Mouse (Mus musculus): ENCODE measurements around the gene Arhgap10. TPM values are rescaled to one million over a fixed set of nuclear protein-coding genes. Genes with fewer than 3 reads are reported as not detected.

The Arhgap10 gene
- polyA plus RNA-seq, 1 experiment from 2014 or later: 6.3 TPM

- Histone ChIP-seq H3K27ac (no peak overlapping the region), H3K27me3 (no peaks in the 10 kb centered on the region), H3K4me3 (no peak overlapping the region), H3K36me3 (no peaks in the 10 kb centered on the region), H3K4me2 (no peak overlapping the region), H3K9ac (no peak overlapping the region), H3K9me3 (no peaks in the 10 kb centered on the region), H3K4me1 (replicated peaks) (no peaks in the 10 kb centered on the region)
- no peak for ATAC-seq (ENCODE audit: low FRiP score)
- 54% methylated on average over 13 of the region's 13 CpGs for WGBS
These were observed 110.9 kb downstream of the Arhgap10 start for GRCm38 (mm10) chr8:77406846-77407245.

GRCm38 (mm10) chr8:77406444-77406843, 111.3 kb downstream of the Arhgap10 start:
- no peak overlapping the region for H3K9ac ChIP-seq
- H3K36me3 ChIP-seq: no peaks in the 10 kb centered on the region
- no peaks in the 10 kb centered on the region for H3K4me1 ChIP-seq (replicated peaks)
- no peaks in the 10 kb centered on the region for H3K9me3 ChIP-seq
- ATAC-seq (ENCODE audit: low FRiP score): 0 out of 2 replicates have a peak, but pooled peaks have one; percentile 7
- H3K4me3 ChIP-seq: no peak overlapping the region
- no peak overlapping the region for H3K27ac ChIP-seq
- WGBS: 17% methylated on average over 5 of the region's 5 CpGs
- H3K27me3 ChIP-seq: no peaks in the 10 kb centered on the region
- H3K4me2 ChIP-seq: no peak overlapping the region

- Histone ChIP-seq H3K4me3 (no peak overlapping the region), H3K4me2 (no peak overlapping the region), H3K9ac (no peak overlapping the region), H3K9me3 (no peaks in the 10 kb centered on the region), H3K36me3 (no peaks in the 10 kb centered on the region), H3K27ac (no peak overlapping the region), H3K27me3 (no peaks in the 10 kb centered on the region), H3K4me1 (replicated peaks) (no peaks in the 10 kb centered on the region)
- ATAC-seq (ENCODE audit: low FRiP score): no peak
- 65% methylated on average over 6 of the region's 6 CpGs for WGBS
These were observed 113.7 kb downstream of the Arhgap10 start for GRCm38 (mm10) chr8:77404017-77404416.

GRCm38 (mm10) chr8:77401934-77402333, 115.8 kb downstream of the Arhgap10 start:
- no peak overlapping the region for H3K9ac ChIP-seq
- peaks cover 9% of the 10 kb centered on the region for H3K36me3 ChIP-seq
- ATAC-seq (ENCODE audit: low FRiP score): no peak
- H3K27me3 ChIP-seq: no peaks in the 10 kb centered on the region
- no peaks in the 10 kb centered on the region for H3K4me1 ChIP-seq (replicated peaks)
- peaks cover 9% of the 10 kb centered on the region; the same call in 1 of the 2 replicates for H3K9me3 ChIP-seq
- WGBS: 95% methylated on average over 3 of the region's 3 CpGs
- no peak overlapping the region for H3K4me3 ChIP-seq
- H3K27ac ChIP-seq: no peak overlapping the region
- H3K4me2 ChIP-seq: no peak overlapping the region

- Histone ChIP-seq H3K27ac (no peak overlapping the region), H3K4me2 (no peak overlapping the region), H3K4me3 (no peak overlapping the region), H3K9ac (no peak overlapping the region), H3K36me3 (peaks cover 14% of the 10 kb centered on the region), H3K9me3 (peaks cover 11% of the 10 kb centered on the region; the same call in 1 of the 2 replicates), H3K27me3 (no peaks in the 10 kb centered on the region), H3K4me1 (replicated peaks) (no peaks in the 10 kb centered on the region)
- no peak for ATAC-seq (ENCODE audit: low FRiP score)
- 95% methylated on average over 5 of the region's 5 CpGs for WGBS
These were observed 116.6 kb downstream of the Arhgap10 start for GRCm38 (mm10) chr8:77401140-77401539.

GRCm38 (mm10) chr8:77384080-77384479, 133.7 kb downstream of the Arhgap10 start:
- no peaks in the 10 kb centered on the region for H3K9me3 ChIP-seq

GRCm38 (mm10) chr8:77383671-77384070, 134.1 kb downstream of the Arhgap10 start:
- no peaks in the 10 kb centered on the region for H3K36me3 ChIP-seq
- H3K4me2 ChIP-seq: no peak overlapping the region
- no peak overlapping the region for H3K9ac ChIP-seq
- H3K27me3 ChIP-seq: no peaks in the 10 kb centered on the region
- no peaks in the 10 kb centered on the region for H3K9me3 ChIP-seq
- 92% methylated on average over 8 of the region's 8 CpGs for WGBS
- no peak for ATAC-seq (ENCODE audit: low FRiP score)
- no peak overlapping the region for H3K4me3 ChIP-seq
- H3K27ac ChIP-seq: no peak overlapping the region
- no peaks in the 10 kb centered on the region for H3K4me1 ChIP-seq (replicated peaks)

More at GRCm38 (mm10) chr8:77384080-77384479, 133.7 kb downstream of the Arhgap10 start:
- H3K27ac ChIP-seq: no peak overlapping the region
- H3K9ac ChIP-seq: no peak overlapping the region
- H3K4me1 ChIP-seq (replicated peaks): no peaks in the 10 kb centered on the region
- no peak overlapping the region for H3K4me2 ChIP-seq
- no peaks in the 10 kb centered on the region for H3K36me3 ChIP-seq
- H3K27me3 ChIP-seq: no peaks in the 10 kb centered on the region
- no peak overlapping the region for H3K4me3 ChIP-seq
- 98% methylated on average over 6 of the region's 6 CpGs for WGBS
- ATAC-seq (ENCODE audit: low FRiP score): no peak

- 78% methylated on average over 6 of the region's 6 CpGs for WGBS
- Histone ChIP-seq H3K27ac (no peak overlapping the region), H3K9me3 (no peaks in the 10 kb centered on the region), H3K4me3 (no peak overlapping the region), H3K4me1 (replicated peaks) (peaks cover 10% of the 10 kb centered on the region), H3K36me3 (no peaks in the 10 kb centered on the region), H3K9ac (no peak overlapping the region), H3K27me3 (no peaks in the 10 kb centered on the region), H3K4me2 (no peak overlapping the region)
- ATAC-seq (ENCODE audit: low FRiP score): no peak
These were observed 136.9 kb downstream of the Arhgap10 start for GRCm38 (mm10) chr8:77380844-77381243.

- Histone ChIP-seq H3K9ac (no peak overlapping the region), H3K4me1 (replicated peaks) (peaks cover 17% of the 10 kb centered on the region), H3K36me3 (no peaks in the 10 kb centered on the region), H3K4me3 (no peak overlapping the region), H3K9me3 (no peaks in the 10 kb centered on the region), H3K27ac (no peak overlapping the region), H3K27me3 (no peaks in the 10 kb centered on the region), H3K4me2 (no peak overlapping the region)
- no peak for ATAC-seq (ENCODE audit: low FRiP score)
- WGBS: 63% methylated on average over 11 of the region's 11 CpGs
These were observed 138.5 kb downstream of the Arhgap10 start for GRCm38 (mm10) chr8:77379300-77379699.

GRCm38 (mm10) chr8:77376451-77376853, 141.3 kb downstream of the Arhgap10 start:
- ATAC-seq (ENCODE audit: low FRiP score): 0 out of 2 replicates have a peak, but pooled peaks have one; percentile 9
- Histone ChIP-seq H3K4me1 (replicated peaks) (peaks cover 17% of the 10 kb centered on the region), H3K4me2 (no peak overlapping the region), H3K27ac (no peak overlapping the region), H3K9ac (no peak overlapping the region), H3K36me3 (no peaks in the 10 kb centered on the region), H3K27me3 (no peaks in the 10 kb centered on the region), H3K4me3 (no peak overlapping the region), H3K9me3 (no peaks in the 10 kb centered on the region)
- WGBS: 42% methylated on average over 5 of the region's 5 CpGs

- Histone ChIP-seq H3K4me2 (no peak overlapping the region), H3K9me3 (no peaks in the 10 kb centered on the region), H3K27ac (no peak overlapping the region), H3K4me1 (replicated peaks) (peaks cover 17% of the 10 kb centered on the region), H3K27me3 (no peaks in the 10 kb centered on the region), H3K9ac (no peak overlapping the region), H3K4me3 (no peak overlapping the region), H3K36me3 (no peaks in the 10 kb centered on the region)
- 94% methylated on average over 2 of the region's 2 CpGs for WGBS
- ATAC-seq (ENCODE audit: low FRiP score): no peak
These were observed 141.8 kb downstream of the Arhgap10 start for GRCm38 (mm10) chr8:77375999-77376398.

GRCm38 (mm10) chr8:77371006-77371405, 146.7 kb downstream of the Arhgap10 start:
- H3K4me2 ChIP-seq: no peak overlapping the region
- no peak overlapping the region for H3K9ac ChIP-seq
- no peaks in the 10 kb centered on the region for H3K36me3 ChIP-seq
- no peak for ATAC-seq (ENCODE audit: low FRiP score)
- no peak overlapping the region for H3K27ac ChIP-seq
- H3K4me3 ChIP-seq: no peak overlapping the region
- no peaks in the 10 kb centered on the region for H3K9me3 ChIP-seq
- H3K4me1 ChIP-seq (replicated peaks): peaks cover 22% of the 10 kb centered on the region
- H3K27me3 ChIP-seq: no peaks in the 10 kb centered on the region
- 93% methylated on average over 6 of the region's 6 CpGs for WGBS

GRCm38 (mm10) chr8:77370308-77370707, 147.4 kb downstream of the Arhgap10 start:
- ATAC-seq (ENCODE audit: low FRiP score): peak; percentile 46; the same call in 1 of the 2 replicates
- no peak overlapping the region for H3K4me2 ChIP-seq
- no peaks in the 10 kb centered on the region for H3K9me3 ChIP-seq
- H3K4me1 ChIP-seq (replicated peaks): peaks cover 16% of the 10 kb centered on the region
- 18% methylated on average over 2 of the region's 2 CpGs for WGBS
- H3K36me3 ChIP-seq: no peaks in the 10 kb centered on the region
- peak overlapping the region; percentile 35; the same call in 1 of the 2 replicates for H3K27ac ChIP-seq
- H3K4me3 ChIP-seq: no peak overlapping the region
- H3K27me3 ChIP-seq: no peaks in the 10 kb centered on the region
- H3K9ac ChIP-seq: no peak overlapping the region

Data from hindbrain, embryonic 13.5 days (tissue).